Mouse (Mus musculus) inflammation-experienced regulatory T-cells, adult 6 months (primary cell): ENCODE results near the gene Pus3. TPM values are rescaled to one million over a fixed set of nuclear protein-coding genes. Genes with fewer than 3 reads are reported as not detected.
A peak's percentile ranks its signal among the peaks of the same experiment; 100 is the strongest.

Experiments
- ATAC-seq: one replicate; pipeline ENCODE4 v1.8.0; 2017
- polyA plus RNA-seq, 3 experiments: library from polyadenylated mRNA; unstranded; fragments of 100-300 nt; shearing (Covaris generic); gene quantifications; one replicate each; pipeline ENCODE4 v1.2.1; 2017

Pus3 gene
- 10 to 100 TPM; 16.9 to 27.8 (median 19.5) TPM for polyA plus RNA-seq

GRCm38 (mm10) chr9:35558257-35559008, at the start of gene Pus3, which contains the start of gene Ddx25:
Gene Pus3 (plus strand): TSS chr9:35558595.
Gene Ddx25 (minus strand): TSS chr9:35558528.
- peak; percentile 32 for ATAC-seq

GRCm38 (mm10) chr9:35513900-35514299, 44.5 kb upstream of the Pus3 start:
- ATAC-seq: no peak

GRCm38 (mm10) chr9:35516182-35516581, 42.2 kb upstream of the Pus3 start:
- no peak for ATAC-seq

GRCm38 (mm10) chr9:35516711-35517110, 41.7 kb upstream of the Pus3 start:
- no peak for ATAC-seq

- no peak for ATAC-seq
These were observed 40.2 kb upstream of the Pus3 start, which contains the start of gene Gm1113 for GRCm38 (mm10) chr9:35518169-35518568. Gene Gm1113 (minus strand): TSS chr9:35518269.

GRCm38 (mm10) chr9:35520631-35521348, 37.6 kb upstream of the Pus3 start:
- ATAC-seq: no peak

GRCm38 (mm10) chr9:35522241-35522640, 36.2 kb upstream of the Pus3 start:
- ATAC-seq: no peak

GRCm38 (mm10) chr9:35522821-35523515, 35.4 kb upstream of the Pus3 start:
- no peak for ATAC-seq

GRCm38 (mm10) chr9:35523541-35523940, 34.9 kb upstream of the Pus3 start:
- ATAC-seq: no peak

GRCm38 (mm10) chr9:35523941-35524411, 34.4 kb upstream of the Pus3 start:
- ATAC-seq: peak; percentile 86

- no peak for ATAC-seq
These were observed 29.3 kb upstream of the Pus3 start for GRCm38 (mm10) chr9:35529141-35529540.

GRCm38 (mm10) chr9:35529796-35530195, 28.6 kb upstream of the Pus3 start:
- ATAC-seq: no peak

- ATAC-seq: no peak
These were observed 25.1 kb upstream of the Pus3 start for GRCm38 (mm10) chr9:35533266-35533665.

- ATAC-seq: peak; percentile 96
These were observed 23.3 kb upstream of the Pus3 start for GRCm38 (mm10) chr9:35535110-35535509.

- no peak for ATAC-seq
These were observed 22.5 kb upstream of the Pus3 start for GRCm38 (mm10) chr9:35535876-35536275.

GRCm38 (mm10) chr9:35539001-35539750, 19.2 kb upstream of the Pus3 start:
- no peak for ATAC-seq

GRCm38 (mm10) chr9:35541024-35541423, 17.4 kb upstream of the Pus3 start:
- ATAC-seq: no peak

GRCm38 (mm10) chr9:35541488-35541887, 16.9 kb upstream of the Pus3 start:
- ATAC-seq: peak; percentile 77

GRCm38 (mm10) chr9:35541941-35542340, 16.5 kb upstream of the Pus3 start:
- ATAC-seq: no peak

- ATAC-seq: no peak
These were observed 15.1 kb upstream of the Pus3 start for GRCm38 (mm10) chr9:35543099-35543860.

GRCm38 (mm10) chr9:35544666-35545065, 13.7 kb upstream of the Pus3 start:
- no peak for ATAC-seq

- ATAC-seq: no peak
These were observed 12.7 kb upstream of the Pus3 start for GRCm38 (mm10) chr9:35545704-35546103.
